Mouse (Mus musculus) kidney, adult 2 months (tissue): ENCODE measurements around the gene Slc3a2. TPM values are rescaled to one million over a fixed set of nuclear protein-coding genes. Genes with fewer than 3 reads are reported as not detected.
A peak's percentile ranks its signal among the peaks of the same experiment; 100 is the strongest.

Experiments used
- DNase-seq: peaks from one replicate; pipeline ENCODE4 v3.0.0; 2021
- H3K27ac ChIP-seq: fragments of 200-500 bp; 2 replicates; pipeline ENCODE4 v1.5.1; 2012; ENCODE audit warnings: low read depth, low read length, control low read depth, inconsistent platforms; ENCODE audit not compliant: insufficient read depth
- H3K27me3 ChIP-seq: fragments of 200-500 bp; replicated peaks from 2 replicates; pipeline ENCODE4 v1.6.1; 2012; ENCODE audit warnings: mild to moderate bottlenecking, moderate library complexity, low read length, inconsistent platforms; ENCODE audit not compliant: control insufficient read depth, insufficient read depth
- H3K36me3 ChIP-seq: fragments of 200-500 bp; 2 replicates; pipeline ENCODE4 v1.6.1; 2012; ENCODE audit warnings: mild to moderate bottlenecking, moderate library complexity, low read length, inconsistent platforms; ENCODE audit not compliant: control insufficient read depth, insufficient read depth
- H3K4me1 ChIP-seq: fragments of 200-500 bp; 2 replicates; pipeline ENCODE4 v1.6.1; 2011; ENCODE audit warnings: low read length; ENCODE audit not compliant: control insufficient read depth, insufficient read depth
- H3K4me3 ChIP-seq: fragments of 200-500 bp; 2 replicates; pipeline ENCODE4 v1.5.1; 2011; ENCODE audit warnings: mild to moderate bottlenecking, low read depth, low read length, control low read depth; ENCODE audit not compliant: insufficient read depth
- CTCF ChIP-seq: fragments of 200-500 bp; conservative IDR thresholded peaks from 2 replicates; pipeline ENCODE4 v1.5.1; 2011; ENCODE audit warnings: low read depth, mild to moderate bottlenecking, control low read depth, low read length, moderate library complexity, mixed read lengths; ENCODE audit not compliant: insufficient read depth, insufficient read length
- POLR2A ChIP-seq: fragments of 200-500 bp; IDR thresholded peaks from one replicate; pipeline ENCODE4 v1.6.1; 2011; ENCODE audit warnings: low read depth, low read length, control low read depth
- WGBS: fragments of 180-500 bp; shearing (Covaris S2); methylation state at CpG from one replicate; pipeline ENCODE4 v1.1.7; 2018; 5-methylcytosine and 5-hydroxymethylcytosine counted together
- polyA plus RNA-seq: library from polyadenylated mRNA; depleted of rRNA; stranded (reverse); fragments of >200 nt; gene quantifications from 2 replicates; pipeline ENCODE4 v1.2.3, GENCODE M21; 2012

Slc3a2 gene
- polyA plus RNA-seq, 1 experiment, result 560 TPM

DNA sequence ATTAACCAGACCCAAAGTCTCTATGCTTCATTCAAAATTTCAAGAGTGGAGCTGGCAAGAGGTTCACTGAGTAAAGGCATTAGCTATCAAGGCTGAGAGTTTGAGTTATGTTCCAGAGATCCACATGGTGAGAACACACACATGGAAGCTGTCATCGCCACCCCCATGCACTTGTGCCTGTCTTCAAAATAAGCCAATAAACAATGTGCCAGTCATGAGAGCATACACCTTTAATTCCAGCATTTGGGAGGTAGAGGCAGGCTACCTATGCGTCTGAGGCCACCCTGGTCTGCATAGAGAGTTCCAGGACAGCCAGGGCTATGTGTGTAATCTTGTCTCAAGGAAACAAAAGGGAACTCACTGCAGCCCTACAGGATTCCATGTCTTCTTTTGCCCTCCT lies 39.5 kb downstream of the Slc3a2 start:
- TF ChIP-seq POLR2A (no peak), CTCF (no peak)
- Histone ChIP-seq H3K27ac (no peak overlapping the region), H3K27me3 (no peaks in the 10 kb centered on the region), H3K4me3 (no peak overlapping the region), H3K36me3 (no peaks in the 10 kb centered on the region), H3K4me1 (no peaks in the 10 kb centered on the region)
- 85% methylated on average over 2 of the region's 2 CpGs for WGBS
- DNase-seq, result no peak

DNA sequence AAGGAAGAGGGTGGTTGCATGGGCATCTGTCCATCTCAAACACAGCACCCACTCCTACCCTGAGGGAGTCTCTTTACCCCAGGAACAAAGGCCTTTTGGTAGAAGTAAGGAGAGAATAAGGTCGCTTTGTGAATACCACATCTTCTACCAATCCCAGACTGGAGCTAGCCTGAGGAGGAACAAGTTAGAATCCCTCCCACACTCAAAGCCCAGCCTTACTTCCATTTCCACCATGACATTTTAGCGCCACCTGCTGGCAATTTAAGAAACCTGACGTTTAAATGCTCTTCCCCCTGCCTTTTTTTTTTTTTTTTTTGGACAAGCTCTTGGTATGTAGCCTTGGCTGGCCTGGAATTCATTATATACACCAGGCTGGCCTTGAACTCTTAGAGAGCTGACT lies 40.2 kb downstream of the Slc3a2 start:
- WGBS, result 1% methylated on average over 3 of the region's 3 CpGs
- Histone ChIP-seq H3K4me3 (no peak overlapping the region), H3K27ac (no peak overlapping the region), H3K4me1 (no peaks in the 10 kb centered on the region), H3K36me3 (no peaks in the 10 kb centered on the region), H3K27me3 (no peaks in the 10 kb centered on the region)
- DNase-seq, result peak; percentile 77
- TF ChIP-seq POLR2A (no peak), CTCF (peak; percentile 56)

DNA sequence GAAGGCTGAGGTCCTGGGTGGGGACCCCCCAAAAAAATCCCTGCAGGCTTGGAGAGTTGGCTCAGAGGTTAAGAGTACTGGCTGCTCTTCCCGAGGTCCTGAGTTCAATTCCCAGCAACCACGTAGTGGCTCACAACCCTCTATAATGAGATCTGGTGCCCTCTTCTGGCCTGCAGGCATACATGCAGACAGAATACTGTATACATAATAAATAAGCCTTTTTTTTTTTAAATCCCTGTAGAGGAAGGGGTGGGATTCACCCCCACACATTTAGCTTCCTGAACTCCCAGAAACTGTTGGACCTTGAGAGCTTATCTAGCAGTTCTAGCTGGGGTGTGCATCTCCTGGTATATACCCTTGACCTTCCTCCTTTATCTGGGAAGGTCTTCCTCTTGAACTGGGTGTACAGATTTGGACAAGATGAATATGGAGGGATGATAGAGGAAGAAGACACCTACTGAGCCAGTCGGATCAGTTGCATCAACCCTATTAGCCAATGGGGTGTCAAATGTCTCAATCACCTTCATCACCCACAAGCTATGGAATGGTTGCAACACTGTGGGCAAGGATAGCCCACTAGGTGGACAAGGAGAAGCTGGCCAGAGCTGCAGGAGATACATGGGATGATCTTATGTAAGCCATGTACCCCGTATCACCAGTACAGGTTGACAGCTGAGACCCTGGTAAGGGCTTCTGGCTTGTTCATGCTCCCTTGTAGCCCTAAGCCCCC lies 41.4 kb downstream of the Slc3a2 start:
- no peak for DNase-seq
- TF ChIP-seq CTCF, result no peak
- TF ChIP-seq POLR2A, result no peak
- no peaks in the 10 kb centered on the region for H3K36me3 ChIP-seq

DNA sequence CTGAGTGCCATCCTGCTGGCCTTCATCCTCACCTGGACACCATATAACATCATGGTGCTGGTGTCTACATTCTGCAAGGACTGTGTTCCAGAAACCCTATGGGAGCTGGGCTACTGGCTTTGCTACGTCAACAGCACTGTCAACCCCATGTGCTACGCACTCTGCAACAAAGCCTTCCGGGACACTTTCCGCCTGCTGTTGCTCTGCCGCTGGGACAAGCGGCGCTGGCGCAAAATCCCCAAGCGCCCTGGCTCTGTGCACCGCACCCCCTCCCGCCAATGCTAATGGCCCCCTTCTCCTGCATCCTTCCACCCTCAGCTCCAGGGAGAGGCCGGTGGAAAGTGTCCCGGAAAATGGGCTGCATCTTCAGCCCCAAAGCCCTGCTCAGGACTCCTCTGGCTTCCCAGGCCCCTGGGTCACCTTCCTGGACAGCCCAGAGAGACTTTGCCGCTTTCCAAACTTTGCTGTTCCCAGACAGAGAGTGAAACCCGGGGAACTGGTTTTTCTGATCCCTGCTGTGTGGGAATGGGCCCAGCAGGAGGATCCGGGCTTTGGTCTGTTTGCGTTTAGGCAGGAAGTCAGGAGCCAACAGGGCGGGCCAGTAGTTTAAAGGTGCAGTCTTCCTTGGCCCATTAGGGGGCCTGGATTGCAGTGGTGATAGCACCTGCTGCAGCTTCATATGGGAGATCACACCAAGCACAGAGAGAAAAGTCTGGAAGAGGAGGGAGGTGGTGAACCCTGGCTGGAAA lies 44.0 kb downstream of the Slc3a2 start:
- Histone ChIP-seq H3K27ac (no peak overlapping the region), H3K4me3 (peak overlapping the region; percentile 3; the same call in 1 of the 2 replicates), H3K4me1 (no peaks in the 10 kb centered on the region), H3K36me3 (no peaks in the 10 kb centered on the region), H3K27me3 (no peaks in the 10 kb centered on the region)
- WGBS, result 44% methylated on average over 18 of the region's 18 CpGs
- DNase-seq, result peak; percentile 43
- no peak; the same call in 1 of the 2 replicates for TF ChIP-seq CTCF
- no peak for TF ChIP-seq POLR2A

More for the DNA sequence above, 41.4 kb downstream of the Slc3a2 start:
- Histone ChIP-seq H3K4me3 (no peak overlapping the region), H3K27me3 (no peaks in the 10 kb centered on the region), H3K27ac (no peak overlapping the region), H3K4me1 (no peaks in the 10 kb centered on the region)
- 94% methylated on average over 4 of the region's 4 CpGs for WGBS

DNA sequence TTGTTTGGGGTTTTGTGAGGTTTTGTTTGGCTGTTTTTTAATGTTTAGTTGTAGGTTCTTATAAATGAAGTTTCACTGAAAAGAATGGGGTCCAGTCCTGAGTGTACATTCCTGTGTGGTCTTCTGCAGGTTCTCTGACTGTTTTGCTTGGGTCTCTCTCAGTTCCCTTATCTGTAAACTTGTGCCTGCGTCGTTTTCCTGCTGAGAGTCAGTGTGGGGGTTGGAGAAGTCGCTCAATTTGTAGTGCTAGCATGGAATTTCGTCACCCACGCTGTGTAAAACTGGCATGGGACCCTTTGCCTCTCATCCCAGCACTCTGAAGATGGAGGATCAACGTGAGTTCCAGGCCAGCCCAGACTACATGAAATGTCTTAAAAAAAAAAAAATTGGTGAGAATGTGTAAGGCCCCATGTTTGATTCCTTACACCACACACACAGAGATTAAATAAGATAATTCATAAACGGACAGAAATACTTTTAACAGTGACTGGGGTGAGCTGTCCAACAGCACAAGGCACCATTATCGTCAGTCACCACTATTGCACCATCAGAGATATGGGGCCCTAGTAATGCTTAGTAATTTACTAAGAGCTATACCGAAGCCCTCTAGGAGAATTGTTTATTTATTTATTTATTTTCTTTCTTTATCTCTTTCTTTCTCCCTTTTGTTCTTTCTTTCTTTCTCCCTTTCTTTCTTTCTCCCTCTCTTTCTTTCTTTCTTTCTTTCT lies 49.7 kb downstream of the Slc3a2 start:
- H3K27ac ChIP-seq, result no peak overlapping the region
- no peak for DNase-seq
- H3K4me3 ChIP-seq, result no peak overlapping the region

DNA sequence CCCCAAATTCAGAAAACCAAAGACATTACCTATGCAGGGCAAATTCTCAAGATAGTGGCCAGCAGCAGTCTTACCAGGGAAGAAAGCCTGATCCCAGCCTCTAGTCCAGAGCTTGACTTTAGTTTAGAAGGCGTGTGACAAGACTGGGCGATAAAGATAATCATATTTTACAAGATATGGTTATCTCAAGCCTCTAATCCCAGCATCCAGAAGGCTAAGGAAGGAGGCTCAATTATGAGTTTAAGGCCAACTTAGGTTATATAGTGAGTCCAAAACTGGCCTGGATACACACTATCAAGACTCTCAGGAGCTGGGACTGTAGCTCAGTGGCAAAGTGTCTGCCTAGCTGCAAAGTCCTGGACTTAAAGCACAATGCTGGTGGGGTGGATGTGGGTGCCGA lies 50.3 kb downstream of the Slc3a2 start:
- WGBS, result 95% methylated on average over 3 of the region's 3 CpGs
- H3K4me3 ChIP-seq, result no peak overlapping the region
- no peak for TF ChIP-seq POLR2A
- TF ChIP-seq CTCF, result no peak
- no peaks in the 10 kb centered on the region for H3K36me3 ChIP-seq
- no peaks in the 10 kb centered on the region for H3K27me3 ChIP-seq
- no peaks in the 10 kb centered on the region for H3K4me1 ChIP-seq
- DNase-seq, result no peak
- H3K27ac ChIP-seq, result no peak overlapping the region

More for the DNA sequence above, 49.7 kb downstream of the Slc3a2 start:
- TF ChIP-seq CTCF, result no peak
- TF ChIP-seq POLR2A, result no peak
- no peaks in the 10 kb centered on the region for H3K36me3 ChIP-seq
- WGBS, result 78% methylated on average over 9 of the region's 9 CpGs
- H3K4me1 ChIP-seq, result no peaks in the 10 kb centered on the region
- no peaks in the 10 kb centered on the region for H3K27me3 ChIP-seq
